Mouse (Mus musculus) liver, embryonic 14.5 days (tissue): ENCODE measurements around the gene Neurod1. TPM values are rescaled to one million over a fixed set of nuclear protein-coding genes. Genes with fewer than 3 reads are reported as not detected.

Experiments
- ATAC-seq: fragments of 200-750 bp; cut with Nextera tagmentation; 2 replicates; pipeline ENCODE4 v1.8.0; 2017; ENCODE audit warnings: moderate number of reproducible peaks, mild to moderate bottlenecking, moderate library complexity; ENCODE audit not compliant: insufficient read depth
- DNase-seq, 3 experiments: peaks; one replicate each; pipeline ENCODE4 v3.0.0-alpha.2; 2012 to 2013; ENCODE audit warnings: low read depth in 3 of 3, low spot score in 3 of 3
- H3K27ac ChIP-seq: fragments of 300-500 bp; sonication (generic); 2 replicates; pipeline ENCODE4 v1.5.1; 2014; ENCODE audit warnings: moderate library complexity, mild to moderate bottlenecking, control low read depth, inconsistent platforms
- H3K27me3 ChIP-seq: fragments of 300-500 bp; sonication (generic); 2 replicates; pipeline ENCODE4 v1.6.1; 2014; ENCODE audit warnings: mild to moderate bottlenecking, low read length, moderate library complexity; ENCODE audit not compliant: control insufficient read depth, insufficient read depth
- H3K36me3 ChIP-seq: fragments of 300-500 bp; sonication (generic); replicated peaks from 2 replicates; pipeline ENCODE4 v1.6.1; 2014; ENCODE audit warnings: low read depth; ENCODE audit not compliant: control insufficient read depth, insufficient read depth
- H3K4me1 ChIP-seq, 2 experiments: fragments of 200-500 bp in 1 of 2; fragments of 300-500 bp in 1 of 2; sonication (generic) in 1 of 2; replicated peaks; 2 replicates each; pipeline ENCODE4 v1.6.1; 2012 to 2014; ENCODE audit warnings: antibody characterized with exemption in 1 of 2, inconsistent platforms in 1 of 2, low read length in 1 of 2; ENCODE audit not compliant: control insufficient read depth in 2 of 2, insufficient read depth in 2 of 2
- H3K4me2 ChIP-seq: fragments of 300-500 bp; sonication (generic); 2 replicates; pipeline ENCODE4 v1.6.1; 2014; ENCODE audit warnings: low read depth, mild to moderate bottlenecking, control low read depth, moderate library complexity
- H3K4me3 ChIP-seq, 2 experiments: fragments of 200-500 bp in 1 of 2; fragments of 300-500 bp in 1 of 2; sonication (generic) in 1 of 2; 2 replicates each; pipeline ENCODE4 v1.5.1; 2012 to 2014; ENCODE audit warnings: low read depth in 2 of 2, low read length in 2 of 2, mild to moderate bottlenecking in 2 of 2, control low read depth in 1 of 2, inconsistent platforms in 1 of 2, moderate library complexity in 1 of 2; ENCODE audit not compliant: insufficient read depth in 1 of 2
- H3K9ac ChIP-seq: fragments of 300-500 bp; sonication (generic); replicated peaks from 2 replicates; pipeline ENCODE4 v1.6.1; 2014; ENCODE audit warnings: mild to moderate bottlenecking, control low read depth, moderate library complexity
- H3K9me3 ChIP-seq: fragments of 300-500 bp; sonication (generic); 2 replicates; pipeline ENCODE4 v1.6.1; 2016; ENCODE audit warnings: low read length, mixed read lengths; ENCODE audit not compliant: control insufficient read depth
- CTCF ChIP-seq: IDR thresholded peaks from 2 replicates; pipeline ENCODE4 v1.5.1; 2016; ENCODE audit warnings: antibody characterized with exemption, low read depth, control low read depth
- EP300 ChIP-seq: IDR thresholded peaks from 2 replicates; pipeline ENCODE4 v1.6.1; 2016; ENCODE audit warnings: antibody characterized with exemption, low read depth
- WGBS: fragments of 180-500 bp; shearing (Covaris S2); extraction: QIAGEN DNeasy Blood & Tissue Kit; methylation state at CpG from one replicate; pipeline ENCODE4 v1.1.7; 2014; ENCODE audit not compliant: insufficient replicate concordance; 5-methylcytosine and 5-hydroxymethylcytosine counted together
- polyA plus RNA-seq, 2 experiments: library from polyadenylated mRNA; depleted of rRNA in 1 of 2; stranded (reverse) in 1 of 2; unstranded in 1 of 2; fragments of >200 nt; fragmentation: Nextera tagmentation in 1 of 2; extraction: Ambion mirVana in 1 of 2; gene quantifications; 2 replicates each; pipeline versions ENCODE4 v1.2.1 to v1.2.3; 2012 to 2014

The Neurod1 gene
- polyA plus RNA-seq, 2 experiments, result 0.01 TPM; not detected in 1

GRCm38 (mm10) chr2:79461861-79462260 lies 5.3 kb upstream of the Neurod1 start:
- no peak overlapping the region for H3K9ac ChIP-seq
- no peak overlapping the region for H3K4me3 ChIP-seq
- TF ChIP-seq EP300 (no peak), CTCF (no peak)
- no peak for ATAC-seq
- H3K27me3 ChIP-seq, result peaks cover 37% of the 10 kb centered on the region
- no peaks in the 10 kb centered on the region for H3K36me3 ChIP-seq
- WGBS, result 49% methylated on average over 2 of the region's 2 CpGs
- H3K27ac ChIP-seq, result no peak overlapping the region
- H3K4me1 ChIP-seq, result no peaks in the 10 kb centered on the region
- H3K4me2 ChIP-seq, result no peak overlapping the region
- H3K9me3 ChIP-seq, result no peaks in the 10 kb centered on the region
- no peak for DNase-seq

GRCm38 (mm10) chr2:79460586-79460985 lies 4.0 kb upstream of the Neurod1 start:
- Histone ChIP-seq H3K9me3 (no peaks in the 10 kb centered on the region), H3K9ac (no peak overlapping the region), H3K36me3 (no peaks in the 10 kb centered on the region), H3K4me3 (no peak overlapping the region), H3K4me2 (no peak overlapping the region), H3K4me1 (no peaks in the 10 kb centered on the region), H3K27me3 (peaks cover 50% of the 10 kb centered on the region), H3K27ac (no peak overlapping the region)
- DNase-seq, result no peak
- ATAC-seq, result no peak
- TF ChIP-seq EP300 (no peak), CTCF (no peak)
- WGBS, result 5% methylated on average over 2 of the region's 2 CpGs

GRCm38 (mm10) chr2:79460107-79460506 lies 3.6 kb upstream of the Neurod1 start:
- Histone ChIP-seq H3K9me3 (no peaks in the 10 kb centered on the region), H3K27me3 (peaks cover 55% of the 10 kb centered on the region), H3K4me2 (no peak overlapping the region), H3K4me3 (no peak overlapping the region), H3K4me1 (no peaks in the 10 kb centered on the region), H3K27ac (no peak overlapping the region), H3K9ac (no peak overlapping the region), H3K36me3 (no peaks in the 10 kb centered on the region)
- TF ChIP-seq EP300, result no peak
- TF ChIP-seq CTCF, result no peak
- ATAC-seq, result no peak
- DNase-seq, result no peak
- WGBS, result 8% methylated on average over 14 of the region's 14 CpGs

GRCm38 (mm10) chr2:79459061-79460045 lies 2.8 kb upstream of the Neurod1 start:
- Histone ChIP-seq H3K27ac (no peak overlapping the region), H3K27me3 (peaks cover 63% of the 10 kb centered on the region), H3K4me3 (no peak overlapping the region), H3K9ac (no peak overlapping the region), H3K36me3 (no peaks in the 10 kb centered on the region), H3K4me1 (no peaks in the 10 kb centered on the region), H3K4me2 (no peak overlapping the region), H3K9me3 (no peaks in the 10 kb centered on the region)
- DNase-seq (no peak), ATAC-seq (no peak)
- 5% methylated on average over 44 of the region's 44 CpGs for WGBS
- TF ChIP-seq CTCF (no peak), EP300 (no peak)

- no peak overlapping the region for H3K4me3 ChIP-seq
- ATAC-seq (no peak), DNase-seq (no peak)
- H3K9me3 ChIP-seq, result no peaks in the 10 kb centered on the region
- H3K4me1 ChIP-seq, result no peaks in the 10 kb centered on the region
- H3K36me3 ChIP-seq, result no peaks in the 10 kb centered on the region
- TF ChIP-seq EP300 (no peak), CTCF (no peak)
- H3K9ac ChIP-seq, result no peak overlapping the region
- no peak overlapping the region for H3K4me2 ChIP-seq
- H3K27me3 ChIP-seq, result peaks cover 70% of the 10 kb centered on the region
- WGBS, result 24% methylated on average over 3 of the region's 3 CpGs
- no peak overlapping the region for H3K27ac ChIP-seq
These were observed 1.4 kb upstream of the Neurod1 start for GRCm38 (mm10) chr2:79457932-79458331.
